Mouse (Mus musculus) hindbrain, embryonic 15.5 days (tissue): Measurements from ENCODE around the gene Rapgef6. TPM values are rescaled to one million over a fixed set of nuclear protein-coding genes. Genes with fewer than 3 reads are reported as not detected.

Source experiments
- ATAC-seq: fragments of 200-750 bp; cut with Nextera tagmentation; 2 replicates; pipeline ENCODE4 v1.8.0; 2017; ENCODE audit warnings: low read depth, moderate number of reproducible peaks, moderate TSS enrichment; ENCODE audit not compliant: low FRiP score
- H3K27ac ChIP-seq: fragments of 300-500 bp; sonication (generic); replicated peaks from 2 replicates; pipeline ENCODE4 v1.5.1; 2015; ENCODE audit warnings: mild to moderate bottlenecking, inconsistent platforms
- H3K27me3 ChIP-seq: fragments of 300-500 bp; sonication (generic); 2 replicates; pipeline ENCODE4 v1.6.1; 2015; ENCODE audit warnings: control low read depth, inconsistent platforms
- H3K36me3 ChIP-seq: fragments of 300-500 bp; sonication (generic); 2 replicates; pipeline ENCODE4 v1.6.1; 2015; ENCODE audit warnings: control low read depth, inconsistent platforms
- H3K4me1 ChIP-seq: fragments of 300-500 bp; sonication (generic); replicated peaks from 2 replicates; pipeline ENCODE4 v1.6.1; 2015; ENCODE audit warnings: control low read depth, inconsistent platforms
- H3K4me2 ChIP-seq: fragments of 300-500 bp; sonication (generic); 2 replicates; pipeline ENCODE4 v1.6.1; 2015; ENCODE audit warnings: moderate library complexity, mild to moderate bottlenecking, inconsistent platforms
- H3K4me3 ChIP-seq: fragments of 300-500 bp; sonication (generic); 2 replicates; pipeline ENCODE4 v1.5.1; 2015; ENCODE audit warnings: mild to moderate bottlenecking, inconsistent platforms
- H3K9ac ChIP-seq: fragments of 300-500 bp; sonication (generic); 2 replicates; pipeline ENCODE4 v1.6.1; 2015; ENCODE audit warnings: inconsistent platforms
- H3K9me3 ChIP-seq: fragments of 300-500 bp; sonication (generic); 2 replicates; pipeline ENCODE4 v1.6.1; 2016; ENCODE audit warnings: control low read depth, inconsistent platforms
- WGBS: fragments of 180-500 bp; shearing (Covaris S2); methylation state at CpG from one replicate; pipeline ENCODE4 v1.1.7; 2015; 5-methylcytosine and 5-hydroxymethylcytosine counted together
- polyA plus RNA-seq: library from polyadenylated mRNA; unstranded; fragments of >200 nt; fragmentation: Nextera tagmentation; extraction: Ambion mirVana; gene quantifications from 2 replicates; pipeline ENCODE4 v1.2.1, GENCODE M21; 2015

Gene Rapgef6
- 34.1 and 38.6 TPM in 2 replicates for polyA plus RNA-seq

DNA sequence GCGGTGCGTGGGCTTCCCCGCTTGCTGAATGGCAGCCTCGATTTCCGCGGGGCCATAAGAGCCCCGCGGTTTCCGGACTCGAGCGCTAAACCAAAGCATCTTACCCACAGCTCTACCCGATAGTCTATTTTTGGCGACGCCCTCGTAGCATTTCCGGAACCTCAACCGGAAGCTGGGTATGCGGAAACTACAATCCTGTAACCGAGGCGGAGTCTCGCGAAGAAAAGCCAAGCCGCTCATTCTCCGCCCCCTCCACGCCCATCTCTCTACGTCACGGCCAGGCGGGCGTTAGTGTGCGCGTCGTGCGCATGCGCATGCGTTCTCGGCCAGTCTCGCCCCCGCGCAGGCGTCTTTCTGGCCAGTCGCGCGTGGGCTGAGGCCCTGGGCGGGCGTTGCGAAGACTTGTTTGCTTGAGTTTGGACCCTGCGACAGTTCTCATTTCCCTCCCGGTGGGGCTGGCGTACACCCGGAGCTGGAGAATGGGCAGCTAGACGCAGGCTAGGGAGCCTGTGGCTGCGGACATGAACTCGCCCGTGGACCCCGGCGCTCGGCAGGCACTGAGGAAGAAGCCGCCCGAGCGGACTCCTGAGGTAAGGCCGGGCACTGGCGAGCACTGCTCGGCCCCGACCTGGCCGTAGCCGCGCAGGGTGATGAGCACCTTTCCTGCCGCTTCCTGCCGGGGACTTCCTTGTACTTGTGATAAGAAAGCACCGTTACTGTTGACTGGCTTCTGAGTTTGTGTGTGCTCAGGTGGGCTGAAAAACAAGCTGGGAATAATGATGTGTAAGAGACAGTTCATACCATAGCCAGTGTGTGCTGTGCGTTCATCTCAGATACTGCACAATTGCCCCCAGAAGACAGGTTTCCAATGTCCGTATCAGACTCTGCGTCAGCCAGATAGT, at the start of gene Rapgef6:
Gene Rapgef6 (plus strand): TSS at position 319 of the 902 bp plus-strand sequence.
- under 1% methylated on average over 73 of the region's 73 CpGs for WGBS
- H3K4me3 ChIP-seq, result peak within 1 kb of the TSS; percentile 94
- ATAC-seq, result peak; percentile 98
- H3K9me3 ChIP-seq, result no peaks in the 10 kb centered on the region
- H3K4me1 ChIP-seq, result peaks cover 25% of the 10 kb centered on the region
- peak within 1 kb of the TSS; percentile 84 for H3K4me2 ChIP-seq
- no peaks in the 10 kb centered on the region for H3K27me3 ChIP-seq
- H3K36me3 ChIP-seq, result no peaks in the 10 kb centered on the region
- peak within 1 kb of the TSS; percentile 76 for H3K9ac ChIP-seq
- peak within 1 kb of the TSS; percentile 94 for H3K27ac ChIP-seq

DNA sequence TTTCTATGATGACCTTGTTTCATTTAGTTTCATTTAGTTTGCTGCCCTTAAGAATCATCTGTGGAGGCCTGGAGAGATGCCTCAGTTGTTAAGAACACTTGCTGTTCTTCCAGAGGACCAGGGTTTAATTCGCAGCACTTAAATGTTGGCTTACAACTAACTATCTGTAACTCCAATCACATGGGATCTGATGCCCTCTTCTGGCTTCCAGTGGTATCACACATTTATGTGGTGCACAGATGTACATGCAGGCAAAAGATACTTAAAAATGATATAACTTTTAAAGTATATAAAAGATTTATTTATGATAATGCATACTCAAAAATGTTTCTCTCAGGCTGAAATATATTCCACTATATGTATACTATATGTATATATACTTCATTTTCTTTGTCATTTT, 44.2 kb upstream of the Rapgef6 start:
- no peaks in the 10 kb centered on the region for H3K9me3 ChIP-seq
- ATAC-seq, result no peak
- H3K27me3 ChIP-seq, result no peaks in the 10 kb centered on the region
- H3K27ac ChIP-seq, result no peak overlapping the region
- H3K36me3 ChIP-seq, result peaks cover 13% of the 10 kb centered on the region
- no peak overlapping the region for H3K4me3 ChIP-seq
- WGBS, result 90% methylated on average over 1 of the region's 1 CpGs
- H3K4me1 ChIP-seq, result no peaks in the 10 kb centered on the region
- H3K4me2 ChIP-seq, result no peak overlapping the region
- no peak overlapping the region for H3K9ac ChIP-seq

DNA sequence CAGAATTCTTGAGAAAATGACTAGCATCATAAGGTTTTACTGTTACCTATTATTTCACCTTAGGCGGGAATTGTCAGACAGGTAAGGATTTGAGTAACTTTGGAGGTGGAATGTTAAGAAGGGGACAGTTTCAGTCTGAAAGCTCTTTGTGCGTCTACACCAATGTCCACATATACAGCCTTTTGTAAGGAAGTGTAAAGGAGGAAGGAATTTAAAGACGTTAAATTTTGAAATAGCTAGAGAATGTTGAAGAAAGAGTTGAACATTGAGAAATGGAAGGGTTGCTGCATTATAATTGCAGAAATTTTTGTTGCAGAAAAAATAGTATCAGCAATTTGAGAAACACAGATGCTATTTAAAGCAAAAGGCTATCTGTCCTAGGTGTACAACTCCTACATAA, 36.6 kb upstream of the Rapgef6 start:
- H3K27me3 ChIP-seq, result no peaks in the 10 kb centered on the region
- no peak overlapping the region for H3K4me3 ChIP-seq
- WGBS, result 95% methylated on average over 3 of the region's 3 CpGs
- H3K9ac ChIP-seq, result no peak overlapping the region
- peaks cover 4% of the 10 kb centered on the region; the same call in 1 of the 2 replicates for H3K36me3 ChIP-seq
- H3K4me1 ChIP-seq, result no peaks in the 10 kb centered on the region
- no peak overlapping the region for H3K4me2 ChIP-seq
- ATAC-seq, result no peak
- H3K9me3 ChIP-seq, result no peaks in the 10 kb centered on the region
- no peak overlapping the region for H3K27ac ChIP-seq

DNA sequence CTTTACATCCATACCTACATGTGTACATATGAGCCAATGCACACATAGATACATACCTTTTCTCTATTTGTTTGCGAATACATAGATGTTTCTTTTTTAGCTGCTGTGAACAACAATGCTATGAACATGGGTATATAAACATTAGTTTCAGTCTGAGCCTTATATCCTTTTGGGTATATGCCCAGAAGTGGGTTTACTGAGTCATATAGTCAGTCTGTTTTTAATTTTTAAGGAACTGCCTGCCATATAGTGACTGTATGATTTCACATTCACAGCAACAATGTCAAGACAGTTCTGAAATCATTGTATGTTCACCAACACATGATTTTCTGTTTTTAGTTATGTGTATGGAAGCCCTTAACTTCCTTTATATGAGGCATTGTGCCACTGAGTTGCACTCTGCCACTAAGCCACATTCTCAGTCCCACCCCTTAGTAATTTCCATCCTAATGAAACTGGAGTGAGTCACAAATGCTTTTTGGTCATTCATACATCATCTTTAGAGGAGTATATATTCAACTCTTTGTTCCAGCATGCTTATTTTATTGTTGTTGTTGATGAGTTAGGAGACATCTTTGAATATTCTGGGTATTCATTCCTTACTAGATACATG, 30.6 kb upstream of the Rapgef6 start:
- H3K9me3 ChIP-seq, result no peaks in the 10 kb centered on the region
- 98% methylated on average over 1 of the region's 1 CpGs for WGBS

DNA sequence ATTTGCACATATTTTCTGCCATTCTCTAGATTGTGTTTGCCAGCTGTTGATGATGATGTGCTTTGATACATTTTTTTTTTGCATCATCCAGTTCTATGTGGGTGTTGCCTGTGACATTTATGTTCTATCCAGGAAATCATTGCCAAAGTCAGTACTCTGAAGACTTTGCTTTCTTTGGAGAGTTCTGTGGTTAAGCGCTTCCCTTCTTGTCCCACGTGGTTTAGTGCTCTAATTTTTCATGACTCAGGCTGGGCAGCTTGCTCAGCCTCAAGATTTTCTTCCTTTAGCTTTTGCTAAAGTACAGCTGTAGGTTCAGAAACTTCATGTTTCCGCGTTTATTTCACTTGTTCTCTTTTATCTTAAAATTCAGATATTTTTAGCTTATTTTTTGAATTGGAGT, 30.1 kb upstream of the Rapgef6 start:
- H3K9me3 ChIP-seq, result no peaks in the 10 kb centered on the region
- no peak for ATAC-seq
- no peaks in the 10 kb centered on the region for H3K4me1 ChIP-seq
- no peak overlapping the region for H3K4me2 ChIP-seq
- peaks cover 14% of the 10 kb centered on the region; the same call in 1 of the 2 replicates for H3K36me3 ChIP-seq
- H3K27me3 ChIP-seq, result no peaks in the 10 kb centered on the region
- no peak overlapping the region for H3K27ac ChIP-seq
- 88% methylated on average over 4 of the region's 4 CpGs for WGBS
- H3K9ac ChIP-seq, result no peak overlapping the region
- no peak overlapping the region for H3K4me3 ChIP-seq

More for the DNA sequence above, 30.6 kb upstream of the Rapgef6 start:
- Histone ChIP-seq H3K4me2 (no peak overlapping the region), H3K27ac (no peak overlapping the region), H3K27me3 (no peaks in the 10 kb centered on the region), H3K4me3 (no peak overlapping the region), H3K4me1 (no peaks in the 10 kb centered on the region), H3K36me3 (peaks cover 14% of the 10 kb centered on the region; the same call in 1 of the 2 replicates), H3K9ac (no peak overlapping the region)
- ATAC-seq, result no peak

DNA sequence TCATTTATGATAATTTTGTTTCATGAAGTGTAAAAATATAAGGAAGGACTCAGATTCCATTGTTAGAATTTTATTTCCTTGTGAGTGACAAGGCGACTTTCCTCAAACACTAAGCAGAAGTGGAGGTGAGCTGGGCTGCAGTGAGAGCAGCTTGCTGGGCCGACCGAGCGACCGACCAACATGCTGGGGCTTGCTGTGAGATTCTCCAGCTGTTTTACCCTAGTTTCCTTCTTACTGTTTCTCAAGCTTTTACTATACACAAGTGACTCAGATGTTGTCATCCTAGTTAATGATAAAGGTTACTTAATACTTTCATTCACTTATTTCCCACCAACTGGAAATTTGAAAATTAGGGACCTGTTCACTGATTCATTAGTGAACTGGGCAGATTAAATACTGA, 22.8 kb upstream of the Rapgef6 start:
- Histone ChIP-seq H3K27me3 (no peaks in the 10 kb centered on the region), H3K9me3 (no peaks in the 10 kb centered on the region), H3K4me2 (no peak overlapping the region), H3K9ac (no peak overlapping the region), H3K27ac (no peak overlapping the region), H3K4me1 (no peaks in the 10 kb centered on the region), H3K4me3 (no peak overlapping the region), H3K36me3 (peaks cover 25% of the 10 kb centered on the region)
- 92% methylated on average over 5 of the region's 5 CpGs for WGBS
- ATAC-seq, result no peak

DNA sequence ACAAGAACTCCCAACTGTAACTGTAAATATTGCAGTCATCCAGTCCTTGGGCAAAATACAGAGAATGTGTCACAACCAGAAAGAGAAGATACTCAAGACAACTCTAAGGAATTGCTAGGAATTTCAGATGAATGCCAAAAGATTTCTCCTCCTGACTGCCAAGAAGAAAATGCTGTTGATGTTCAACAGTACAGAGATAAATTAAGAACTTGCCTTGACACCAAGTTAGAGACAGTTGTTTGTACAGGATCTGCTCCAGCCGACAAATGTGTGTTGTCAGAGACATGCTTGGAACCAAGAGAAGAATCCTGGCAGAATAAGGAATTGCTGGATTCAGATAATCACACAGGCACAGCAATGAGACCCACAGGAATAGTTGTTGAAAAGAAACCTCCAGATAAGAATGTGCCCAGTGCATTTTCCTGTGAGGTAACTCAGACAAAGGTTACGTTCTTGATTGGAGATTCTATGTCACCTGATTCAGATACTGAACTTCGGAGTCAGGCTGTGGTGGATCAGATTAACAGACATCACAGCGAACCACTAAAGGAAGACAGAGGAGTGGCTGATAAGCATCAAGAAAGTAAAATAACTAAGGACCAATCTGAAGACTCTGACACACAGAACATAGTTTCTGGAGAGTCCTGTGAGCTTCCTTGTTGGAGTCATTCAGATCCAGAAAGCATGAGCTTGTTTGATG, 20.0 kb upstream of the Rapgef6 start:
- Histone ChIP-seq H3K9me3 (no peaks in the 10 kb centered on the region), H3K4me2 (no peak overlapping the region), H3K27me3 (no peaks in the 10 kb centered on the region), H3K36me3 (peaks cover 33% of the 10 kb centered on the region), H3K9ac (no peak overlapping the region), H3K27ac (no peak overlapping the region), H3K4me3 (no peak overlapping the region), H3K4me1 (no peaks in the 10 kb centered on the region)
- WGBS, result 93% methylated on average over 4 of the region's 4 CpGs
- ATAC-seq, result no peak

DNA sequence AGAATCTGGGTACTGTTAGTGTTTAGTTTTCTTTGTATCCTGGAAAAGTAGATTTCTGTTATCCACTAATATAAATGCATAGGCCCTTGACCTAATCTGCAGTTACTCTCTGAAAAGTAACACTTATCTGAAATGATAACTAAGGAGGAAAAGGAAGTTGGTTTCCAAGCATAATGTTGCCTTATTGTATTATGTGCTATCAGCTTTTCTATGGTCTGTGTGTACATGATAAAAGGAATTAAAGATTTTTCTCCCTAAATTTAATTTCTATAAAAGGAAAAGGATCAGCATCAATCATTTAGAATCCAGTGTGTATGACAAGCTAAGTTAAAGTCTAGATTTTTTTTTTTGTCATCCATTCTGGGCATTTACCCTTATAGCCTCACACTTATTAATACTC, 9.1 kb upstream of the Rapgef6 start:
- no peaks in the 10 kb centered on the region for H3K4me1 ChIP-seq
- ATAC-seq, result no peak
- no peaks in the 10 kb centered on the region for H3K9me3 ChIP-seq
- H3K4me2 ChIP-seq, result no peak overlapping the region
- H3K4me3 ChIP-seq, result no peak overlapping the region
- no peak overlapping the region for H3K9ac ChIP-seq
- H3K27ac ChIP-seq, result no peak overlapping the region
- no peaks in the 10 kb centered on the region for H3K27me3 ChIP-seq
- H3K36me3 ChIP-seq, result peaks cover 28% of the 10 kb centered on the region

DNA sequence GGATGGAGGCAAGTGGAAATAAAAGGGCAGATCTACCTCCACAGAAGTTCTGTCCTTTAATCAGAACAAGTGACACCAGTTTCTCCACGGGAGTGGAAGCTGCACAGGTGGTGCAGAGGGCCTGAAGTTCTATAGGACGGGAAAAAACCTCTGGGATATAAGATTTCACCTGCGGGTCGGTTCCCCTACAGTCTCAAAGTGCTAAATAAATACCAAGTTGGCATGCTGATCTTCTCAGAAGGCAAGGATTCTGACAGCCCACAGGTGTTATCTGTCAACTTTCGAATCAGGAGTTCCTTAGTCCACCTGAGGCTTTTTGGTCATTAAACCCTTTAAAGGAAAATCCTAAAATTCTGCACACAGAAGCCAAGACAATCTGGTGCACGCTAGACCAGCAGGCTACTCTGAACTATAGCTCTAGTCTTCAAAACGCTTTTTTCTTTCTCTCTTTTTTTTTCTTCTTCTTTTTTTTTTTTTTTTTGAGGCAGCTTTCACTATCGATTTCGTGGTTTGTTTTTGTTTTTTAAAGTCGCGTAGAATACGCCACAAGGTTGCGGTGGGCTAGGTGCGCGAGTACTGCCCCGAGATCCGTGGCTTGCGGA, 619 bp upstream of the Rapgef6 start:
- peak overlapping the region; percentile 94 for H3K27ac ChIP-seq
- no peaks in the 10 kb centered on the region for H3K27me3 ChIP-seq
- H3K36me3 ChIP-seq, result no peaks in the 10 kb centered on the region
- H3K4me3 ChIP-seq, result peak overlapping the region; percentile 94
- no peaks in the 10 kb centered on the region for H3K9me3 ChIP-seq
- no peak for ATAC-seq
- H3K4me1 ChIP-seq, result peaks cover 25% of the 10 kb centered on the region
- WGBS, result 1% methylated on average over 18 of the region's 18 CpGs
- H3K9ac ChIP-seq, result peak overlapping the region; percentile 59
- peak overlapping the region; percentile 74 for H3K4me2 ChIP-seq

DNA sequence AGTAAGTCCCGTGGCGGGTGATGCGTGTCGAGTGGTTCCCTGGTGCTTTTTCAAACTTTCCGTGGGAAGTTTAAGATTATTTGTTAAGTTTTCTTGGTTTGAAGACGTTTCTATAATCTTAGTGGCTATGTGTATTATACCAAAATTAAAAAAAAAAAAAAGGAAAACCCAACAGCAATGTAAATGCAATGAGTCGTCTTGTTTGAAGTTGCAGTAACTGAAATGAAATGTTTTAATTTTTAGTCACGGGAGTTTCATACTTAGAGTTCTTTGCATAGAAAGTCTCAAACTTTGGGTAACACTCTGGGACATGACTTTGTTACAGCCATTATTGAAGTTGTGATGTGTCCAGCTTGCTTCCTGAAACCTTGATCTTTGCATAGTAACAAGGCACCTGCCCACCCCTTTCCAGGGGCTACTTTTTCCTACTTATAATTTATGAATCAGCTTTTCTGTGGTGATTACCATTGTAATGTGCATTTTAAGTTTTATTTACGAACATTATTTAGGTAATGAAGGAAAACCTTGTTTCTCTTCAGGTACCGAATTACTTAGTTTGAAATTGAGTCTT, 869 bp downstream of the Rapgef6 start:
- 18% methylated on average over 10 of the region's 10 CpGs for WGBS
- peaks cover 25% of the 10 kb centered on the region for H3K4me1 ChIP-seq
- H3K9me3 ChIP-seq, result no peaks in the 10 kb centered on the region
- H3K4me3 ChIP-seq, result peak overlapping the region; percentile 94
- H3K4me2 ChIP-seq, result peak overlapping the region; percentile 84
- ATAC-seq, result no peak
- H3K36me3 ChIP-seq, result no peaks in the 10 kb centered on the region
- H3K9ac ChIP-seq, result peak overlapping the region; percentile 76
- H3K27ac ChIP-seq, result peak overlapping the region; percentile 94; the same call in 1 of the 2 replicates
- no peaks in the 10 kb centered on the region for H3K27me3 ChIP-seq

DNA sequence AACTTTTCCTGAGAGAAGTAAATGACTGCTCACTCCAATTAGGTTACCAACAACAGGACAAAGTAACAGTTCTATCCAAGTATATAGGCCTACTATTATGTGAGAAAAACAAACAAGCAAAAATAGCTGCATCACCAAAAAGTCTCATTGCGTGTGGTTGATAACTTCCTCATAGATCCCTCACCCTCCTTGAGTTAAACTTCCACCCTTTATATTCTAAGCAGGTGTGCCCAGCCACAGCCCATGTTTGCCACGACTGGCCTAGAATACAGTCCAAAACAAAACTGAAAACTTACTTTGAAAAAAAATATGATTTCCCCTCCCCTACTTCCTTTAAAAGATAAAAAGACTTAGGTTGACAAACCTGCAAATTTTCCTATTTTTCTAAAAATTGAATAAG, 5.4 kb downstream of the Rapgef6 start:
- no peak for ATAC-seq

More for the DNA sequence above, 5.4 kb downstream of the Rapgef6 start:
- Histone ChIP-seq H3K4me2 (no peak overlapping the region), H3K27ac (no peak overlapping the region), H3K27me3 (no peaks in the 10 kb centered on the region), H3K4me3 (no peak overlapping the region), H3K9me3 (no peaks in the 10 kb centered on the region), H3K36me3 (no peaks in the 10 kb centered on the region), H3K4me1 (peaks cover 15% of the 10 kb centered on the region), H3K9ac (no peak overlapping the region)
- WGBS, result 91% methylated on average over 2 of the region's 2 CpGs
